Mouse (Mus musculus) E14TG2a.4 (cell line): Measurements from ENCODE around the gene Letmd1.
"Not testable (repeated sequence)": the region's sequence is repeated elsewhere in the genome, so short reads cannot be mapped to it uniquely, and the experiment has no call there.

Source experiments
- CTCF ChIP-seq: conservative IDR thresholded peaks from 2 replicates; pipeline ENCODE4 v1.5.1; 2014; ENCODE audit warnings: low read length
- NANOG ChIP-seq: IDR thresholded peaks from 2 replicates; pipeline ENCODE4 v1.6.1; 2014; ENCODE audit warnings: borderline replicate concordance, low read length, mixed read lengths

GRCm38 (mm10) chr15:100488297-100488696 is 19.5 kb downstream of the Letmd1 start:
- TF ChIP-seq CTCF, NANOG: not testable (repeated sequence)
